Mouse (Mus musculus) brown adipose tissue, adult 24 weeks (tissue): Measurements from ENCODE around the gene P3h3. TPM values are rescaled to one million over a fixed set of nuclear protein-coding genes. Genes with fewer than 3 reads are reported as not detected.
"Not testable (repeated sequence)": the region's sequence is repeated elsewhere in the genome, so short reads cannot be mapped to it uniquely, and the experiment has no call there.

Experiments
- H3K27ac ChIP-seq: fragments of 200-500 bp; replicated peaks from 2 replicates; pipeline ENCODE4 v1.5.1; 2012; ENCODE audit warnings: low read depth, mild to moderate bottlenecking, low read length
- H3K4me1 ChIP-seq: fragments of 200-500 bp; 2 replicates; pipeline ENCODE4 v1.6.1; 2012; ENCODE audit warnings: low read length, mixed read lengths; ENCODE audit not compliant: control insufficient read depth, insufficient read depth, insufficient read length
- H3K4me3 ChIP-seq: fragments of 200-500 bp; 2 replicates; pipeline ENCODE4 v1.5.1; 2012; ENCODE audit warnings: low read depth, mild to moderate bottlenecking, low read length, moderate library complexity; ENCODE audit not compliant: insufficient read depth
- polyA plus RNA-seq: library from polyadenylated mRNA; stranded (reverse); fragments of >200 nt; gene quantifications from 2 replicates; pipeline ENCODE4 v1.2.4, GENCODE M21; 2012; ENCODE audit not compliant: missing spikeins, insufficient read depth, insufficient read length

The P3h3 gene
- polyA plus RNA-seq, 1 experiment, result 2.7 TPM

- no peaks in the 10 kb centered on the region for H3K4me1 ChIP-seq
- H3K4me3 ChIP-seq, result no peak overlapping the region
- no peak overlapping the region for H3K27ac ChIP-seq
These were observed 1.2 kb upstream of the P3h3 start for GRCm38 (mm10) chr6:124858561-124859318.

- H3K27ac ChIP-seq, result peak overlapping the region; percentile 20; the same call in 1 of the 2 replicates
- no peaks in the 10 kb centered on the region for H3K4me1 ChIP-seq
These were observed 433 bp upstream of the P3h3 start for GRCm38 (mm10) chr6:124857840-124858530.

GRCm38 (mm10) chr6:124856321-124856720, 1.2 kb downstream of the P3h3 start:
- H3K27ac ChIP-seq, result no peak overlapping the region
- peak overlapping the region; percentile 66; the same call in 1 of the 2 replicates for H3K4me3 ChIP-seq
- H3K4me1 ChIP-seq, result no peaks in the 10 kb centered on the region

More at GRCm38 (mm10) chr6:124857840-124858530, 433 bp upstream of the P3h3 start:
- peak overlapping the region; percentile 66 for H3K4me3 ChIP-seq

GRCm38 (mm10) chr6:124854647-124855046, 2.9 kb downstream of the P3h3 start:
- H3K4me3 ChIP-seq, result no peak overlapping the region
- H3K4me1 ChIP-seq, result no peaks in the 10 kb centered on the region
- no peak overlapping the region for H3K27ac ChIP-seq

GRCm38 (mm10) chr6:124850535-124850934, 7.0 kb downstream of the P3h3 start:
- Histone ChIP-seq H3K4me3 (no peak overlapping the region), H3K27ac (no peak overlapping the region), H3K4me1 (no peaks in the 10 kb centered on the region)

- H3K27ac ChIP-seq, result no peak overlapping the region
- H3K4me1 ChIP-seq, result no peaks in the 10 kb centered on the region
- H3K4me3 ChIP-seq, result no peak overlapping the region
These were observed 10.2 kb downstream of the P3h3 start for GRCm38 (mm10) chr6:124847305-124847704.

- Histone ChIP-seq H3K4me3 (no peak within 1 kb of the TSS), H3K27ac (no peak within 1 kb of the TSS), H3K4me1 (no peaks in the 10 kb centered on the region)
These were observed 17.0 kb downstream of the P3h3 start, which contains the start of gene Gnb3 for GRCm38 (mm10) chr6:124840241-124841167. Gene Gnb3 (minus strand): TSS chr6:124840275.

- Histone ChIP-seq H3K4me3 (no peak overlapping the region), H3K27ac (no peak overlapping the region), H3K4me1 (no peaks in the 10 kb centered on the region)
These were observed 17.7 kb downstream of the P3h3 start for GRCm38 (mm10) chr6:124839805-124840204.

- no peak overlapping the region for H3K27ac ChIP-seq
- no peaks in the 10 kb centered on the region for H3K4me1 ChIP-seq
- no peak overlapping the region for H3K4me3 ChIP-seq
These were observed 21.1 kb downstream of the P3h3 start for GRCm38 (mm10) chr6:124836411-124836810.

GRCm38 (mm10) chr6:124835531-124835930, 22.0 kb downstream of the P3h3 start:
- Histone ChIP-seq H3K4me3 (no peak overlapping the region), H3K4me1 (no peaks in the 10 kb centered on the region), H3K27ac (no peak overlapping the region)

- no peak overlapping the region for H3K4me3 ChIP-seq
- 0 out of 2 replicates have a peak, but pooled peaks cover 3% of the 10 kb centered on the region for H3K4me1 ChIP-seq
- H3K27ac ChIP-seq, result peak overlapping the region; percentile 57
These were observed 23.0 kb downstream of the P3h3 start for GRCm38 (mm10) chr6:124834512-124835081.

GRCm38 (mm10) chr6:124831649-124832048, 25.9 kb downstream of the P3h3 start:
- Histone ChIP-seq H3K4me3 (no peak overlapping the region), H3K27ac (no peak overlapping the region)

GRCm38 (mm10) chr6:124831199-124831598, 26.4 kb downstream of the P3h3 start:
- not testable (repeated sequence) for H3K4me1 ChIP-seq, H3K4me3 ChIP-seq, H3K27ac ChIP-seq

More at GRCm38 (mm10) chr6:124831649-124832048, 25.9 kb downstream of the P3h3 start:
- H3K4me1 ChIP-seq, result 0 out of 2 replicates have a peak, but pooled peaks cover 6% of the 10 kb centered on the region

GRCm38 (mm10) chr6:124829799-124830700, 27.5 kb downstream of the P3h3 start:
- Histone ChIP-seq H3K27ac (peak overlapping the region; percentile 33), H3K4me3 (peak overlapping the region; percentile 64), H3K4me1 (0 out of 2 replicates have a peak, but pooled peaks cover 6% of the 10 kb centered on the region)
